Mouse (Mus musculus) MEL (cell line): ENCODE measurements around the gene Lce3a.

Experiments used
- CHD1 ChIP-seq: IDR thresholded peaks from 2 replicates; pipeline ENCODE4 v1.6.1; 2012; ENCODE audit warnings: low read depth, mild to moderate bottlenecking, inconsistent platforms, low read length, improper control_type of control experiment
- CHD2 ChIP-seq: IDR thresholded peaks from 2 replicates; pipeline ENCODE4 v1.6.1; 2011; ENCODE audit warnings: low read length, improper control_type of control experiment
- CTCF ChIP-seq, 3 experiments: IDR thresholded peaks in 2 of 3; conservative IDR thresholded peaks in 1 of 3; 2 replicates each; pipeline ENCODE4 v1.5.1; 2011 to 2012; ENCODE audit warnings: low read length in 3 of 3, low read depth in 2 of 3, mild to moderate bottlenecking in 2 of 3, improper control_type of control experiment in 1 of 3, inconsistent platforms in 1 of 3, mixed read lengths in 1 of 3, moderate library complexity in 1 of 3; ENCODE audit not compliant: control insufficient read depth in 1 of 3, insufficient read depth in 1 of 3, poor library complexity in 1 of 3, severe bottlenecking in 1 of 3
- JUND ChIP-seq: IDR thresholded peaks from 2 replicates; pipeline ENCODE4 v1.6.1; 2011; ENCODE audit warnings: low read depth, mild to moderate bottlenecking, improper control_type of control experiment, low read length
- MAFK ChIP-seq: IDR thresholded peaks from 2 replicates; pipeline ENCODE4 v1.6.1; 2011; ENCODE audit warnings: low read depth, mild to moderate bottlenecking, low read length, improper control_type of control experiment, borderline replicate concordance
- MAX ChIP-seq: IDR thresholded peaks from 2 replicates; pipeline ENCODE4 v1.6.1; 2011; ENCODE audit warnings: low read length, improper control_type of control experiment
- POLR2A ChIP-seq, 2 experiments: IDR thresholded peaks; 2 replicates each; pipeline ENCODE4 v1.6.1; 2011 to 2012; ENCODE audit warnings: low read length in 2 of 2, mild to moderate bottlenecking in 2 of 2, control low read depth in 1 of 2, improper control_type of control experiment in 1 of 2, low read depth in 1 of 2, moderate library complexity in 1 of 2; ENCODE audit not compliant: control insufficient read depth in 1 of 2, insufficient read depth in 1 of 2, poor library complexity in 1 of 2
- POLR2AphosphoS5 ChIP-seq: IDR thresholded peaks from 2 replicates; pipeline ENCODE4 v1.6.1; 2012; ENCODE audit warnings: low read depth, borderline replicate concordance, mild to moderate bottlenecking, inconsistent platforms, low read length, moderate library complexity, mixed read lengths
- SMC3 ChIP-seq: IDR thresholded peaks from 2 replicates; pipeline ENCODE4 v1.6.1; 2011; ENCODE audit warnings: low read depth, low read length, improper control_type of control experiment
- USF1 ChIP-seq: IDR thresholded peaks from 2 replicates; pipeline ENCODE4 v1.6.1; 2014; ENCODE audit warnings: low read depth, mild to moderate bottlenecking, inconsistent platforms, low read length, improper control_type of control experiment, moderate library complexity
- ZKSCAN1 ChIP-seq: IDR thresholded peaks from 2 replicates; pipeline ENCODE4 v1.6.1; 2012; ENCODE audit warnings: low read depth, mild to moderate bottlenecking, inconsistent platforms, low read length, improper control_type of control experiment, moderate library complexity

DNA sequence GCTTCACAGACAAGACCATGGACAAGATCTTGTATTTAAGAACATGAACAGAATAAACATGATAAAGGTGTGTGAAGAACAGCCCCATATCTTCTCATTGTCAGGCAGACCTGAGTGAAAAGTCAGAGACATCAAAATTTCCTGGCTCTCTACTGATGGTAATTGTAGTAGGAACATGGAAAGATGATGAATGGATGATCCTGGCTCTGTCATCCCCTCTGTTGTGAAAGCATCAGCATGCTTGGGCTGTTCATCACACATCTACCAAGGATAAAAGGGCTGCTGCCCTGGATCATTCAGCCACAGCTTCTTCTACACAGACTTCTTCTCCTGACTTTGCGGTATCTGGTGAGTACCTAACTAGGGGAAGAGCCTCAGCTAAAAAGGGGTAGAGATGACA is 31.1 kb upstream of the Lce3a start, which contains the start of gene Lce3d:
- TF ChIP-seq SMC3 (no peak), MAX (no peak), CTCF (IDR thresholded peaks at IDR 0.05 in 2 of 3, conservative IDR thresholded peaks at IDR 0.05 in 1 of 3; ENCODE audit: control insufficient read depth in 1 of 3, insufficient read depth in 1 of 3, low read depth in 2 of 3, low read length in 3 of 3, poor library complexity in 1 of 3, severe bottlenecking in 1 of 3) (no peak), USF1 (no peak), POLR2AphosphoS5 (no peak), POLR2A (IDR thresholded peaks at IDR 0.05; ENCODE audit: control insufficient read depth in 1 of 2, insufficient read depth in 1 of 2, low read depth in 1 of 2, low read length in 2 of 2, poor library complexity in 1 of 2) (no peak), CHD1 (no peak), MAFK (no peak), ZKSCAN1 (no peak), CHD2 (no peak), JUND (no peak)
